Mouse (Mus musculus): ENCODE results near the gene Cacna2d3. TPM values are rescaled to one million over a fixed set of nuclear protein-coding genes. Genes with fewer than 3 reads are reported as not detected.

Gene Cacna2d3
- total and polyA plus RNA-seq, 3 experiments = not detected

GRCm38 (mm10) chr14:29278401-29278800 lies 443.3 kb downstream of the Cacna2d3 start:
- H3K4me3 ChIP-seq (replicated peaks in 1 of 3; ENCODE audit: low read depth in 2 of 3, low read length in 2 of 3, poor library complexity in 1 of 3) = no peak overlapping the region
- TF ChIP-seq HCFC1 (IDR thresholded peaks at IDR 0.05; ENCODE audit: low read depth, low read length) (no peak), TBP (conservative IDR thresholded peaks at IDR 0.05; ENCODE audit: low read depth, low read length) (no peak), BHLHE40 (IDR thresholded peaks at IDR 0.05; ENCODE audit: low read depth, low read length) (no peak), JUND (conservative IDR thresholded peaks at IDR 0.05; ENCODE audit: low read depth, low read length) (no peak), ETS1 (conservative IDR thresholded peaks at IDR 0.05; ENCODE audit: low read depth, low read length) (no peak), MAFK (IDR thresholded peaks at IDR 0.05; ENCODE audit: insufficient replicate concordance, low read length) (no peak), ZC3H11A (IDR thresholded peaks at IDR 0.05; ENCODE audit: low read depth, low read length) (no peak), CHD2 (IDR thresholded peaks at IDR 0.05; ENCODE audit: low read length) (no peak), ZNF384 (IDR thresholded peaks at IDR 0.05; ENCODE audit: low read depth, low read length) (no peak), TCF12 (IDR thresholded peaks at IDR 0.05; ENCODE audit: low read depth, low read length) (no peak), CHD1 (IDR thresholded peaks at IDR 0.05; ENCODE audit: low read depth, low read length) (no peak), SMC3 (IDR thresholded peaks at IDR 0.05; ENCODE audit: low read depth, low read length) (no peak)
- H3K27me3 ChIP-seq (replicated peaks) = no peaks in the 10 kb centered on the region
- H3K4me1 ChIP-seq (ENCODE audit: control insufficient read depth in 1 of 2, insufficient read depth in 2 of 2) = no peaks in the 10 kb centered on the region
- peaks cover 39% of the 10 kb centered on the region for H3K9me3 ChIP-seq (replicated peaks; ENCODE audit: low read length)
- no peaks in the 10 kb centered on the region for H3K36me3 ChIP-seq (replicated peaks in 1 of 2; ENCODE audit: control insufficient read depth in 1 of 2, insufficient read depth in 1 of 2, low read length in 1 of 2)
- H3K79me2 ChIP-seq (replicated peaks; ENCODE audit: control insufficient read depth, extremely low read depth, insufficient read depth, poor library complexity, severe bottlenecking) = no peaks in the 10 kb centered on the region
- no peak for DNase-seq (ENCODE audit: extremely low read depth)
- dilution Hi-C loops (cut with MboI; ENCODE audit: extremely low pct_ligation_motif_present, extremely low pct_unique_long_range_greater_than_20kb, low sequenced_read_pairs) (no loop called here), in situ Hi-C loops (cut with MboI; ENCODE audit: low pct_ligation_motif_present, low pct_unique_long_range_greater_than_20kb, low sequenced_read_pairs) (no loop called here)
- H3K27ac ChIP-seq (ENCODE audit: insufficient read depth, low read depth) = no peak overlapping the region
- H3K4me2 ChIP-seq (ENCODE audit: insufficient read depth, low read depth, poor library complexity, severe bottlenecking) = no peak overlapping the region
- no peak overlapping the region for H3K9ac ChIP-seq (ENCODE audit: insufficient read depth, low read depth)

DNA sequence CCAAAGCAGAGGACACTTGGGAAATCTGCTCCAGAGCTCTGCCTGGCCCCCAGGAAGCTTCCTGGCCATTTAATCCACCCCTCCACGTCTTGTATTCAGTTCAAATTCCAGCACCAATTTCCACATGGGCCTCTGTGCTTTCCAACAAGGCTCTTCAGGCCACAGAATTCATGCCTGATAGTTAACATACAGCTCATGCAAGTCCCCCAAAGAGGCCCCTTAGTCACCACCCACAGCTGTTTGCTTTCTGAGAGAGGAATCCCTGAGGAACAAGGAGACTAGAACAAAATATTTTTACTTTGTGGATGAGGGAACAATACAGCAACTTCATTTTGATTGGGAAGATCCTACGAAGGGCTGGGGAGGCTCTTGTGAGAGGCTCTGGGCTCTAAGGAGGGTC lies 444.0 kb downstream of the Cacna2d3 start:
- H3K9ac ChIP-seq (ENCODE audit: insufficient read depth, low read depth) = no peak overlapping the region
- TF ChIP-seq HCFC1 (IDR thresholded peaks at IDR 0.05; ENCODE audit: low read depth, low read length) (no peak), TCF12 (IDR thresholded peaks at IDR 0.05; ENCODE audit: low read depth, low read length) (no peak), RAD21 (IDR thresholded peaks at IDR 0.05; ENCODE audit: low read depth, low read length) (no peak), ZNF384 (IDR thresholded peaks at IDR 0.05; ENCODE audit: low read depth, low read length) (no peak), TBP (conservative IDR thresholded peaks at IDR 0.05; ENCODE audit: low read depth, low read length) (no peak), IRF4 (IDR thresholded peaks at IDR 0.05; ENCODE audit: low read depth, low read length) (no peak)
- dilution Hi-C loops (cut with MboI; ENCODE audit: extremely low pct_ligation_motif_present, extremely low pct_unique_long_range_greater_than_20kb, low sequenced_read_pairs) = no loop called here

More for the DNA sequence above, 444.0 kb downstream of the Cacna2d3 start:
- Histone ChIP-seq H3K9me3 (replicated peaks; ENCODE audit: low read length) (peaks cover 36% of the 10 kb centered on the region), H3K4me2 (ENCODE audit: insufficient read depth, low read depth, poor library complexity, severe bottlenecking) (no peak overlapping the region), H3K27me3 (replicated peaks) (no peaks in the 10 kb centered on the region), H3K79me2 (replicated peaks; ENCODE audit: control insufficient read depth, extremely low read depth, insufficient read depth, poor library complexity, severe bottlenecking) (no peaks in the 10 kb centered on the region), H3K36me3 (replicated peaks in 1 of 2; ENCODE audit: control insufficient read depth in 1 of 2, insufficient read depth in 1 of 2, low read length in 1 of 2) (no peaks in the 10 kb centered on the region), H3K4me3 (replicated peaks in 1 of 3; ENCODE audit: low read depth in 2 of 3, low read length in 2 of 3, poor library complexity in 1 of 3) (no peak overlapping the region), H3K4me1 (ENCODE audit: control insufficient read depth in 1 of 2, insufficient read depth in 2 of 2) (no peaks in the 10 kb centered on the region), H3K27ac (ENCODE audit: insufficient read depth, low read depth) (no peak overlapping the region)
- DNase-seq (ENCODE audit: extremely low read depth) = no peak
- in situ Hi-C loops (cut with MboI; ENCODE audit: low pct_ligation_motif_present, low pct_unique_long_range_greater_than_20kb, low sequenced_read_pairs) = no loop called here

All from CH12.LX (cell line).